Mouse (Mus musculus) liver, embryonic 14.5 days (tissue): Measurements from ENCODE around the gene Mafg.
A peak's percentile ranks its signal among the peaks of the same experiment; 100 is the strongest.

Source experiments
- CTCF ChIP-seq: IDR thresholded peaks from 2 replicates; pipeline ENCODE4 v1.5.1; 2016; ENCODE audit warnings: antibody characterized with exemption, low read depth, control low read depth
- EP300 ChIP-seq: IDR thresholded peaks from 2 replicates; pipeline ENCODE4 v1.6.1; 2016; ENCODE audit warnings: antibody characterized with exemption, low read depth

DNA sequence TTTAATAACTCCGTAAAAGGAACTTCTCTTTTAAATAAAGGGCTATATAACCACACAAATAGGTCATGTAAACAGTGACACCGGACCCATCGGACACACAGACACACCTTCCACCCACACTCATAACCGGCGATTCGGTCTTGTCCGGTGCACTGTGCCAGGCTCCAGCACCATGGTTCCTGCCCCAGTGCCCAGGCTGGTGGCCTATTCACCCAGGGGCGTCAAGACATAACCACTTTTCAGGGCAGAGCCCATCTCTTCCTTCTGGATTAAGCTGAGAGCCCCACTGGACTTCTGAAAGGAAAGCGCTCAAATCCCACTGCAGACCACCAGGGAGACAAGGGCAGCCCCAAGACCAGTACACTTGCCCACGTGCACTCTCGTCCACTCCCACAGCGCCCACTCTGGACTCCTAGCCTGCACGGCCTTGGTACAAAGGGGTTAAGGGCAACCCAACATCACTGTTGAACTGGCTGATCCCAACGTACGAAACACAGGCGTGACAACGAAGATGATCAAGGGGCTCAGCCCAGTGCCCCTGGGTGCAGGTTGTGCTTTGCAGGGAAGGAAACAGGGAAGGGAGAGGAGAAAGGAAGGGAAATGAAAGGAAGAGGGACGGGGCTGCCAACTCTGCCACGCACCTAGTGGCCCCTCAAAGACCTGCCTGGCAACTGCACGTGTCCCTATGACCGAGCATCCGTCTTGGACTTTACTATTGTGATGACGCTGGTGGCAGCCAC is 4.6 kb downstream of the Mafg start:
- TF ChIP-seq CTCF, result peak; percentile 2; the same call in 1 of the 2 replicates
- TF ChIP-seq EP300, result no peak
